Mouse (Mus musculus): ENCODE results near the gene Cdhr3. TPM values are rescaled to one million over a fixed set of nuclear protein-coding genes. Genes with fewer than 3 reads are reported as not detected.

Gene Cdhr3
- polyA plus RNA-seq, 1 experiment from 2014 or later, result not detected

- Histone ChIP-seq H3K9me3 (replicated peaks; ENCODE audit: control insufficient read depth, low read length) (no peaks in the 10 kb centered on the region), H3K27ac (replicated peaks; ENCODE audit: low read depth, low read length) (no peak overlapping the region), H3K4me1 (ENCODE audit: control insufficient read depth, insufficient read depth, low read length) (0 out of 2 replicates have a peak, but pooled peaks cover 3% of the 10 kb centered on the region), H3K27me3 (ENCODE audit: control insufficient read depth, insufficient read depth, low read length) (no peaks in the 10 kb centered on the region), H3K4me3 (ENCODE audit: low read depth, low read length) (no peak overlapping the region), H3K9ac (replicated peaks; ENCODE audit: low read length) (no peak overlapping the region), H3K36me3 (replicated peaks; ENCODE audit: control insufficient read depth, insufficient read depth, low read depth, low read length) (no peaks in the 10 kb centered on the region), H3K4me2 (ENCODE audit: low read depth, low read length) (no peak overlapping the region)
- ATAC-seq (replicated peaks; ENCODE audit: insufficient number of reproducible peaks, low FRiP score, low TSS enrichment, low read depth), result no peak
- 86% methylated on average over 13 of the region's 13 CpGs for WGBS
- DNase-seq (ENCODE audit: low spot score), result no peak
These were observed 62.6 kb downstream of the Cdhr3 start for GRCm38 (mm10) chr12:33030066-33030465.

DNA sequence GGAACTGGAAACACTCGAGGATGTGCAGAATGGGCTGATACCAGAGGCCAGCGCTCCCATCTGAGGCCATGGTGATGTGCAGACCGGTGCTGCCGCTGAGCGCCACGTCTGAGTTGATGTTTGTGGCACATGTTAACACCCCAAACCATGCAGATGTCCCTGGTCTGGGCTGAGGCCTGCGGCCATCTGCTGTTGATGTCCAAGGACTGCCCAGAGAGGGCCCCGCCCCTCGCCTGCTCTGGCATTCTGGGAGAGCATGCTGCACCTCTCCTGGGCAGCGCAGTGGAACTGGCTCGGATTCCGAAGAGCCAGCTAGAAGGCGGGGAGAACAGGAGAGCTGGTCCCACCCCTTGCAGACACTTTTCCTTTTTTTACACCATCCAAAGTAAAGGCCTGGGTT is 64.0 kb downstream of the Cdhr3 start:
- Histone ChIP-seq H3K4me2 (ENCODE audit: low read depth, low read length) (no peak overlapping the region), H3K27me3 (ENCODE audit: control insufficient read depth, insufficient read depth, low read length) (no peaks in the 10 kb centered on the region), H3K9ac (replicated peaks; ENCODE audit: low read length) (no peak overlapping the region; the same call in 1 of the 2 replicates), H3K4me3 (ENCODE audit: low read depth, low read length) (no peak overlapping the region), H3K4me1 (ENCODE audit: control insufficient read depth, insufficient read depth, low read length) (0 out of 2 replicates have a peak, but pooled peaks cover 3% of the 10 kb centered on the region), H3K9me3 (replicated peaks; ENCODE audit: control insufficient read depth, low read length) (no peaks in the 10 kb centered on the region), H3K36me3 (replicated peaks; ENCODE audit: control insufficient read depth, insufficient read depth, low read depth, low read length) (no peaks in the 10 kb centered on the region), H3K27ac (replicated peaks; ENCODE audit: low read depth, low read length) (no peak overlapping the region)
- DNase-seq (ENCODE audit: low spot score) (no peak), ATAC-seq (replicated peaks; ENCODE audit: insufficient number of reproducible peaks, low FRiP score, low TSS enrichment, low read depth) (peak; percentile 57)
- 51% methylated on average over 13 of the region's 13 CpGs for WGBS

GRCm38 (mm10) chr12:33028109-33028691 is 64.5 kb downstream of the Cdhr3 start:
- 46% methylated on average over 10 of the region's 10 CpGs for WGBS
- H3K4me2 ChIP-seq (ENCODE audit: low read depth, low read length), result no peak overlapping the region
- H3K27ac ChIP-seq (replicated peaks; ENCODE audit: low read depth, low read length), result no peak overlapping the region

DNA sequence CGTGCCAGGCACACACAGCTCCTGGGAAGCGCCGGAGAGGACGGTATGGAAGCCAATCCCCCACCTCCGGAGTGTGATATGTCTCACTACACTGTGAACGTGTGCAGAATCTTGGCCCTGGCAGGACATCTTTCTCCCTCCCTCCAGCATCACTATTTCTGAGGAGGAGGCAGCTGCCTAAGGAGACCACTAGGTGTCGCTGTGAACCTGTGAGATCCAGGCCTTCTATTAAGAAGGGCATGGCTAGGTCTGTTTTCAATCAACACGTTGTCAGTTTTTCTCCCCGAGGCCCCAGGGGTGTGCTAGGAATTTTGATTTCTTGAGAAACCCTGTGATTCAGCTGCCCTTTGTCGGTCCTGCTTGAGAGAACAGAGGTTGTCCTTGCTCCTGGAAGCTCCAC is 65.6 kb downstream of the Cdhr3 start:
- whole genome bisulfite sequencing, result 3% methylated on average over 10 of the region's 10 CpGs
- DNase-seq (ENCODE audit: low spot score) (peak; percentile 95), ATAC-seq (replicated peaks; ENCODE audit: insufficient number of reproducible peaks, low FRiP score, low TSS enrichment, low read depth) (peak; percentile 58; the same call in 1 of the 2 replicates)
- H3K4me1 ChIP-seq (ENCODE audit: control insufficient read depth, insufficient read depth, low read length), result 0 out of 2 replicates have a peak, but pooled peaks cover 3% of the 10 kb centered on the region
- no peaks in the 10 kb centered on the region for H3K27me3 ChIP-seq (ENCODE audit: control insufficient read depth, insufficient read depth, low read length)
- H3K27ac ChIP-seq (replicated peaks; ENCODE audit: low read depth, low read length), result no peak overlapping the region
- H3K4me3 ChIP-seq (ENCODE audit: low read depth, low read length), result no peak overlapping the region
- H3K36me3 ChIP-seq (replicated peaks; ENCODE audit: control insufficient read depth, insufficient read depth, low read depth, low read length), result no peaks in the 10 kb centered on the region
- no peaks in the 10 kb centered on the region for H3K9me3 ChIP-seq (replicated peaks; ENCODE audit: control insufficient read depth, low read length)
- no peak overlapping the region for H3K4me2 ChIP-seq (ENCODE audit: low read depth, low read length)
- no peak overlapping the region; the same call in 1 of the 2 replicates for H3K9ac ChIP-seq (replicated peaks; ENCODE audit: low read length)

More at GRCm38 (mm10) chr12:33028109-33028691, 64.5 kb downstream of the Cdhr3 start:
- H3K27me3 ChIP-seq (ENCODE audit: control insufficient read depth, insufficient read depth, low read length), result no peaks in the 10 kb centered on the region
- ATAC-seq (replicated peaks; ENCODE audit: insufficient number of reproducible peaks, low FRiP score, low TSS enrichment, low read depth) (no peak), DNase-seq (ENCODE audit: low spot score) (no peak)
- H3K4me3 ChIP-seq (ENCODE audit: low read depth, low read length), result no peak overlapping the region
- no peaks in the 10 kb centered on the region for H3K36me3 ChIP-seq (replicated peaks; ENCODE audit: control insufficient read depth, insufficient read depth, low read depth, low read length)
- H3K9ac ChIP-seq (replicated peaks; ENCODE audit: low read length), result no peak overlapping the region; the same call in 1 of the 2 replicates
- no peaks in the 10 kb centered on the region for H3K9me3 ChIP-seq (replicated peaks; ENCODE audit: control insufficient read depth, low read length)
- 0 out of 2 replicates have a peak, but pooled peaks cover 3% of the 10 kb centered on the region for H3K4me1 ChIP-seq (ENCODE audit: control insufficient read depth, insufficient read depth, low read length)

- no peak overlapping the region for H3K9ac ChIP-seq (replicated peaks; ENCODE audit: low read length)
- 73% methylated on average over 6 of the region's 6 CpGs for WGBS
- H3K4me3 ChIP-seq (ENCODE audit: low read depth, low read length), result no peak overlapping the region
- H3K4me2 ChIP-seq (ENCODE audit: low read depth, low read length), result no peak overlapping the region
- no peak for ATAC-seq (replicated peaks; ENCODE audit: insufficient number of reproducible peaks, low FRiP score, low TSS enrichment, low read depth)
- H3K27ac ChIP-seq (replicated peaks; ENCODE audit: low read depth, low read length), result no peak overlapping the region
- H3K36me3 ChIP-seq (replicated peaks; ENCODE audit: control insufficient read depth, insufficient read depth, low read depth, low read length), result no peaks in the 10 kb centered on the region
- H3K9me3 ChIP-seq (replicated peaks; ENCODE audit: control insufficient read depth, low read length), result no peaks in the 10 kb centered on the region
- no peaks in the 10 kb centered on the region for H3K27me3 ChIP-seq (ENCODE audit: control insufficient read depth, insufficient read depth, low read length)
- no peak for DNase-seq (ENCODE audit: low spot score)
- H3K4me1 ChIP-seq (ENCODE audit: control insufficient read depth, insufficient read depth, low read length), result 0 out of 2 replicates have a peak, but pooled peaks cover 3% of the 10 kb centered on the region
These were observed 68.2 kb downstream of the Cdhr3 start for GRCm38 (mm10) chr12:33024524-33024923.

GRCm38 (mm10) chr12:33021751-33022150 is 70.9 kb downstream of the Cdhr3 start:
- H3K4me2 ChIP-seq (ENCODE audit: low read depth, low read length), result no peak overlapping the region
- DNase-seq (ENCODE audit: low spot score) (no peak), ATAC-seq (replicated peaks; ENCODE audit: insufficient number of reproducible peaks, low FRiP score, low TSS enrichment, low read depth) (no peak)
- no peaks in the 10 kb centered on the region for H3K27me3 ChIP-seq (ENCODE audit: control insufficient read depth, insufficient read depth, low read length)
- no peak overlapping the region for H3K4me3 ChIP-seq (ENCODE audit: low read depth, low read length)
- no peaks in the 10 kb centered on the region for H3K4me1 ChIP-seq (ENCODE audit: control insufficient read depth, insufficient read depth, low read length)
- 88% methylated on average over 4 of the region's 4 CpGs for WGBS
- no peaks in the 10 kb centered on the region for H3K36me3 ChIP-seq (replicated peaks; ENCODE audit: control insufficient read depth, insufficient read depth, low read depth, low read length)
- H3K27ac ChIP-seq (replicated peaks; ENCODE audit: low read depth, low read length), result no peak overlapping the region
- no peak overlapping the region for H3K9ac ChIP-seq (replicated peaks; ENCODE audit: low read length)
- no peaks in the 10 kb centered on the region for H3K9me3 ChIP-seq (replicated peaks; ENCODE audit: control insufficient read depth, low read length)

DNA sequence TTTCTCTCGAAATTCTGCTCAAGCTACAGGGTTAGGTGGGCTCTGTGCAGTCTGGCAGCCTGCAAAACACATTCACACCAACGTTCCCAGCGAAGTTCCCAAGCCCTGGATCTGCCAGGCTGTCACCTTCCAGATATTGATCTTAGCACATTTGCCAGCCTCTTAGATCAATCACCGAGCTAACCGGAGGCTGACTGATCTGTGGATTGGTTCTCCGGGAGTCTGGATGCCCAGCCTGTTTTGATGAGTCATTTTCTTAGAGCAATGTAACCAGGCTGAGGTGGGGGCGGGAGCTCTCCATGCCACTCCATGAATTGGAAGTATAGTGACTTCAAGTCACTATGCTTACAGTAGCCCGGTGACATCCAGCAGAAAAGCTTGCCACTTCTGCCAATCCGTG is 71.5 kb downstream of the Cdhr3 start:
- H3K4me2 ChIP-seq (ENCODE audit: low read depth, low read length), result no peak overlapping the region
- no peak overlapping the region for H3K9ac ChIP-seq (replicated peaks; ENCODE audit: low read length)
- H3K4me1 ChIP-seq (ENCODE audit: control insufficient read depth, insufficient read depth, low read length), result no peaks in the 10 kb centered on the region
- H3K27ac ChIP-seq (replicated peaks; ENCODE audit: low read depth, low read length), result no peak overlapping the region
- no peaks in the 10 kb centered on the region for H3K27me3 ChIP-seq (ENCODE audit: control insufficient read depth, insufficient read depth, low read length)
- H3K36me3 ChIP-seq (replicated peaks; ENCODE audit: control insufficient read depth, insufficient read depth, low read depth, low read length), result no peaks in the 10 kb centered on the region
- H3K4me3 ChIP-seq (ENCODE audit: low read depth, low read length), result no peak overlapping the region
- 84% methylated on average over 9 of the region's 9 CpGs for WGBS
- no peak for ATAC-seq (replicated peaks; ENCODE audit: insufficient number of reproducible peaks, low FRiP score, low TSS enrichment, low read depth)
- no peaks in the 10 kb centered on the region for H3K9me3 ChIP-seq (replicated peaks; ENCODE audit: control insufficient read depth, low read length)
- DNase-seq (ENCODE audit: low spot score), result no peak

DNA sequence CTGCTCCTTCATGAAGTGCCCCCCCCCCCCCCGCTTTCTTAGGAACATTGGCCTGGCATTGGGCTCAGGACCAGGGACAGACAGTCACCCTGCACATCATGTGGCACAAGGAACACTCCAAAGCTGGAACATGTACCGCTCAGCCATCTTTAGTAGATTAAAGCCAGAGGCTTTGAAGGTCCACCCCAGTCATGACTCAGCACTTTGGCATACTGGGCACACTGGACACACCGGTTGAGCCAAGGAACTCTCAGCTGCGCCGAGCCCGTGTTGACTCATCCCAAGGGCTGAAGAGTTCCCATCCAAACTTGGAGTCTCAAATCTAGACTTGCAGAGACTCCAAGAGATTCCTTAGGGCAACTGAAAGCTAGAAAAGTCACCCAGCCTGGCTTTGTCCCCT is 72.7 kb downstream of the Cdhr3 start:
- H3K9me3 ChIP-seq (replicated peaks; ENCODE audit: control insufficient read depth, low read length), result no peaks in the 10 kb centered on the region
- ATAC-seq (replicated peaks; ENCODE audit: insufficient number of reproducible peaks, low FRiP score, low TSS enrichment, low read depth), result no peak
- H3K36me3 ChIP-seq (replicated peaks; ENCODE audit: control insufficient read depth, insufficient read depth, low read depth, low read length), result no peaks in the 10 kb centered on the region
- no peak for DNase-seq (ENCODE audit: low spot score)
- no peak overlapping the region for H3K4me2 ChIP-seq (ENCODE audit: low read depth, low read length)
- no peak overlapping the region for H3K27ac ChIP-seq (replicated peaks; ENCODE audit: low read depth, low read length)
- no peak overlapping the region for H3K9ac ChIP-seq (replicated peaks; ENCODE audit: low read length)
- no peaks in the 10 kb centered on the region for H3K27me3 ChIP-seq (ENCODE audit: control insufficient read depth, insufficient read depth, low read length)
- 95% methylated on average over 6 of the region's 6 CpGs for WGBS
- no peaks in the 10 kb centered on the region for H3K4me1 ChIP-seq (ENCODE audit: control insufficient read depth, insufficient read depth, low read length)
- no peak overlapping the region for H3K4me3 ChIP-seq (ENCODE audit: low read depth, low read length)
